Comparison of ENCODE assay signal across 7 mouse cellular contexts in the genomic region with DNA sequence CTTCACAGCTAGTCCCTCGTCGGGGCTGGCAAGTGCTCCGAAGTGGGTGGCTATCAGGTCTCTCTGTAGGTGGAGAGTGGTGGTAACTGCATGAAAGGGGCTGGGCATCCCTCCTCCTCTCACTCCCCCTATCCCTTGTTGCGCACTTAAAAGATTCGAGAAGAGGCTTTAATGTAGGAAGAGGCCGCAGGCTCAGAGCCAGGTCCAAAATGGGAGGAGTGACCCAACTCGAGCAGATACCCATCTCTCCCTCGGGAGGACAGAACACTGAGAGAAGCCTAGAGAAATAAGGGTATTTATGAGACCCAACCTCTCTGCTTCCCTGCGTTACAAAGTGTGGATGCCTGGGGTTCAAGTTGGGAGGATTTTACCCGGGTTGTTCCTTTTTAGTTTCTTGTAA. TPM values are rescaled to one million over a fixed set of nuclear protein-coding genes. Genes with fewer than 3 reads are reported as not detected.
A peak's percentile ranks its signal among the peaks of the same experiment; 100 is the strongest.
DNase-seq lines count a peak whose midpoint lies in the region; ATAC-seq and TF ChIP-seq lines count a peak whose summit lies in the region.

No protein-coding gene starts in this region.

- TF ChIP-seq POLR2A in small intestine, adult 2 months (IDR thresholded peaks at IDR 0.05; ENCODE audit: low read depth, low read length): no peak

- no peak for TF ChIP-seq CTCF in lung, embryonic 14.5 days (IDR thresholded peaks at IDR 0.05; ENCODE audit: low read depth)
- no peak for TF ChIP-seq CTCF in small intestine, adult 2 months (IDR thresholded peaks at IDR 0.05; ENCODE audit: extremely low read depth, insufficient read length, insufficient replicate concordance, low read depth, low read length)

- WGBS in lung, embryonic 14.5 days: 8% methylated on average over 10 of the region's 10 CpGs
- 9% methylated on average over 10 of the region's 10 CpGs for WGBS in embryonic facial prominence, embryonic 12.5 days
- 8% methylated on average over 10 of the region's 10 CpGs for WGBS in limb, embryonic 10.5 days
- 7% methylated on average over 10 of the region's 10 CpGs for WGBS in small intestine, adult 2 months

- peak; percentile 27 for DNase-seq in lung, embryonic 14.5 days
- no peak for DNase-seq in lung, postnatal 14 days
- DNase-seq in limb, embryonic 10.5 days (ENCODE audit: low spot score): no peak
- DNase-seq in adrenal gland, postnatal 14 days: no peak
- DNase-seq in spleen, postnatal 36 days (ENCODE audit: low spot score in 2 of 2): no peak

- no peak overlapping the region; the same call in 1 of the 2 replicates for H3K9ac ChIP-seq in lung, embryonic 14.5 days
- H3K9ac ChIP-seq in embryonic facial prominence, embryonic 12.5 days: peak overlapping the region; percentile 37; the same call in 1 of the 2 replicates

- H3K4me1 ChIP-seq in lung, embryonic 14.5 days (ENCODE audit: insufficient read depth): peaks cover 8% of the 10 kb centered on the region
- peaks cover 9% of the 10 kb centered on the region; the same call in 1 of the 2 replicates for H3K4me1 ChIP-seq in embryonic facial prominence, embryonic 12.5 days
- peaks cover 17% of the 10 kb centered on the region for H3K4me1 ChIP-seq in limb, embryonic 10.5 days
- H3K4me1 ChIP-seq in small intestine, adult 2 months (ENCODE audit: control insufficient read depth, insufficient read depth, insufficient read length, low read length): peaks cover 24% of the 10 kb centered on the region

- H3K27me3 ChIP-seq in lung, embryonic 14.5 days (ENCODE audit: insufficient read depth, low read length): peaks cover 6% of the 10 kb centered on the region; the same call in 1 of the 2 replicates
- H3K27me3 ChIP-seq in embryonic facial prominence, embryonic 12.5 days: 0 out of 2 replicates have a peak, but pooled peaks cover 3% of the 10 kb centered on the region
- H3K27me3 ChIP-seq in limb, embryonic 10.5 days (ENCODE audit: low read depth, poor library complexity, severe bottlenecking): peaks cover 17% of the 10 kb centered on the region
- no peaks in the 10 kb centered on the region for H3K27me3 ChIP-seq in small intestine, adult 2 months (ENCODE audit: control insufficient read depth, insufficient read depth, low read length)

- no peaks in the 10 kb centered on the region for H3K36me3 ChIP-seq in lung, embryonic 14.5 days (ENCODE audit: insufficient read depth)
- H3K36me3 ChIP-seq in embryonic facial prominence, embryonic 12.5 days: no peaks in the 10 kb centered on the region
- H3K36me3 ChIP-seq in limb, embryonic 10.5 days: no peaks in the 10 kb centered on the region
- H3K36me3 ChIP-seq in small intestine, adult 2 months (ENCODE audit: control insufficient read depth, insufficient read depth, low read length): peaks cover 12% of the 10 kb centered on the region; the same call in 1 of the 2 replicates

- ATAC-seq in lung, embryonic 14.5 days (ENCODE audit: insufficient read depth): peak; percentile 2; the same call in 1 of the 2 replicates
- ATAC-seq in embryonic facial prominence, embryonic 12.5 days (ENCODE audit: insufficient number of reproducible peaks, insufficient read depth, low FRiP score, low TSS enrichment): no peak

- H3K4me2 ChIP-seq in lung, embryonic 14.5 days: peak overlapping the region; percentile 71
- peak overlapping the region; percentile 65 for H3K4me2 ChIP-seq in embryonic facial prominence, embryonic 12.5 days (replicated peaks)

- H3K9me3 ChIP-seq in lung, embryonic 14.5 days (ENCODE audit: low read depth, low read length): no peaks in the 10 kb centered on the region
- no peaks in the 10 kb centered on the region for H3K9me3 ChIP-seq in embryonic facial prominence, embryonic 12.5 days
- H3K9me3 ChIP-seq in limb, embryonic 10.5 days (replicated peaks): no peaks in the 10 kb centered on the region

- H3K27ac ChIP-seq in lung, embryonic 14.5 days (ENCODE audit: low read depth): no peak overlapping the region
- 0 out of 2 replicates have a peak overlapping the region, but pooled peaks have one; percentile 5 for H3K27ac ChIP-seq in embryonic facial prominence, embryonic 12.5 days
- H3K27ac ChIP-seq in limb, embryonic 10.5 days: 0 out of 2 replicates have a peak overlapping the region, but pooled peaks have one; percentile 17
- no peak overlapping the region for H3K27ac ChIP-seq in small intestine, adult 2 months (ENCODE audit: insufficient read depth, low read depth, low read length)

- H3K4me3 ChIP-seq in lung, embryonic 14.5 days (ENCODE audit: low read depth, low read length): peak overlapping the region; percentile 29
- H3K4me3 ChIP-seq in embryonic facial prominence, embryonic 12.5 days: peak overlapping the region; percentile 35
- H3K4me3 ChIP-seq in limb, embryonic 10.5 days: peak overlapping the region; percentile 52
- H3K4me3 ChIP-seq in small intestine, adult 2 months (ENCODE audit: low read depth, low read length): peak overlapping the region; percentile 42

RNA-seq across cellular contexts. Expression of a gene that starts 0.5 kb away (rescaled TPM):
- 0.59 and 0.64 TPM in 2 replicates for polyA plus RNA-seq in lung, embryonic 14.5 days (2014; fragmentation: Nextera tagmentation; extraction: Ambion mirVana)
- 1.3 and 1.6 TPM in 2 replicates for polyA plus RNA-seq in embryonic facial prominence, embryonic 12.5 days (2016; fragmentation: Nextera tagmentation; extraction: Ambion mirVana)
- polyA plus RNA-seq in limb, embryonic 10.5 days (2016; fragmentation: Nextera tagmentation; extraction: Ambion mirVana): 0.04 and 0.11 TPM in 2 replicates
- 1.7 and 3.5 TPM in 2 replicates for polyA plus RNA-seq in small intestine, adult 2 months (2012; rRNA removed)
- 26.3 and 28.1 TPM in 2 replicates for total RNA-seq in adrenal gland, postnatal 14 days (2021)

RNA-seq across cellular contexts. Expression of a gene that starts 6.5 kb away (rescaled TPM):
- polyA plus RNA-seq in lung, embryonic 14.5 days (2014; fragmentation: Nextera tagmentation; extraction: Ambion mirVana): not detected in 2 replicates
- polyA plus RNA-seq in embryonic facial prominence, embryonic 12.5 days (2016; fragmentation: Nextera tagmentation; extraction: Ambion mirVana): not detected in 2 replicates
- not detected in 2 replicates for polyA plus RNA-seq in limb, embryonic 10.5 days (2016; fragmentation: Nextera tagmentation; extraction: Ambion mirVana)
- 2,253 and 5,176 TPM in 2 replicates for polyA plus RNA-seq in small intestine, adult 2 months (2012; rRNA removed)
- not detected in 2 replicates for total RNA-seq in adrenal gland, postnatal 14 days (2021)

RNA-seq across cellular contexts. Expression of a gene that starts 16.6 kb away (rescaled TPM):
- polyA plus RNA-seq in lung, embryonic 14.5 days (2014; fragmentation: Nextera tagmentation; extraction: Ambion mirVana): 0.50 and 0.55 TPM in 2 replicates
- 1.3 and 1.5 TPM in 2 replicates for polyA plus RNA-seq in embryonic facial prominence, embryonic 12.5 days (2016; fragmentation: Nextera tagmentation; extraction: Ambion mirVana)
- 0.05 and 0.08 TPM in 2 replicates for polyA plus RNA-seq in limb, embryonic 10.5 days (2016; fragmentation: Nextera tagmentation; extraction: Ambion mirVana)
- 2.4 and 3.3 TPM in 2 replicates for polyA plus RNA-seq in small intestine, adult 2 months (2012; rRNA removed)
- 4.2 and 4.8 TPM in 2 replicates for total RNA-seq in adrenal gland, postnatal 14 days (2021)

RNA-seq across cellular contexts. Expression of a gene that starts 33.5 kb away (rescaled TPM):
- 24.3 and 25.0 TPM in 2 replicates for polyA plus RNA-seq in lung, embryonic 14.5 days (2014; fragmentation: Nextera tagmentation; extraction: Ambion mirVana)
- polyA plus RNA-seq in embryonic facial prominence, embryonic 12.5 days (2016; fragmentation: Nextera tagmentation; extraction: Ambion mirVana): 16.5 and 17.9 TPM in 2 replicates
- 16.1 and 16.3 TPM in 2 replicates for polyA plus RNA-seq in limb, embryonic 10.5 days (2016; fragmentation: Nextera tagmentation; extraction: Ambion mirVana)
- polyA plus RNA-seq in small intestine, adult 2 months (2012; rRNA removed): 6.2 and 8.8 TPM in 2 replicates
- 28.8 and 30.0 TPM in 2 replicates for total RNA-seq in adrenal gland, postnatal 14 days (2021)

RNA-seq across cellular contexts. Expression of a gene that starts 34.7 kb away (rescaled TPM):
- polyA plus RNA-seq in lung, embryonic 14.5 days (2014; fragmentation: Nextera tagmentation; extraction: Ambion mirVana): 142 and 145 TPM in 2 replicates
- polyA plus RNA-seq in embryonic facial prominence, embryonic 12.5 days (2016; fragmentation: Nextera tagmentation; extraction: Ambion mirVana): 116 and 125 TPM in 2 replicates
- 150 and 157 TPM in 2 replicates for polyA plus RNA-seq in limb, embryonic 10.5 days (2016; fragmentation: Nextera tagmentation; extraction: Ambion mirVana)
- 1.5 and 4.7 TPM in 2 replicates for polyA plus RNA-seq in small intestine, adult 2 months (2012; rRNA removed)
- total RNA-seq in adrenal gland, postnatal 14 days (2021): 17.8 and 17.9 TPM in 2 replicates

Comparison
In these comparisons a context has a peak if more than half of its experiments do, and no peak if none do; other contexts are left out.
1. H3K27ac ChIP-seq: peak in embryonic facial prominence, embryonic 12.5 days (single experiment) and limb, embryonic 10.5 days (single experiment); none in lung, embryonic 14.5 days (single experiment) and small intestine, adult 2 months (single experiment).
2. RNA of a gene that starts 6.5 kb away (polyA plus RNA-seq): 2,253 to 5,176 TPM in small intestine, adult 2 months; not detected in lung, embryonic 14.5 days, not detected in embryonic facial prominence, embryonic 12.5 days and not detected in limb, embryonic 10.5 days; every median in the first group is over 1,000 times any median in the second.
3. Peak in every context shown above with its lines, with median percentiles within 50 percentile points of each other: H3K4me3 ChIP-seq.